Mouse (Mus musculus) neural tube, embryonic 10.5 days (tissue): ENCODE data around the gene Aoah.

ENCODE experiments used
- DNase-seq: peaks from one replicate; pipeline ENCODE4 v3.0.0-alpha.2; 2017; ENCODE audit warnings: low spot score; ENCODE audit errors: extremely low spot score

Gene Aoah

GRCm38 (mm10) chr13:20793901-20794300 lies at the start of gene Aoah:
Gene Aoah (plus strand): TSS chr13:20794113.
- no peak for DNase-seq

GRCm38 (mm10) chr13:20754843-20755242 lies 39.1 kb upstream of the Aoah start:
- no peak for DNase-seq

GRCm38 (mm10) chr13:20783648-20784047 lies 10.3 kb upstream of the Aoah start:
- no peak for DNase-seq

GRCm38 (mm10) chr13:20784060-20784459 lies 9.9 kb upstream of the Aoah start:
- DNase-seq = no peak

- DNase-seq = no peak
Measured at GRCm38 (mm10) chr13:20785960-20786359, 8.0 kb upstream of the Aoah start.

GRCm38 (mm10) chr13:20786825-20787245 lies 7.1 kb upstream of the Aoah start:
- DNase-seq = no peak

GRCm38 (mm10) chr13:20787952-20788351 lies 6.0 kb upstream of the Aoah start:
- DNase-seq = no peak

GRCm38 (mm10) chr13:20796651-20797050 lies 2.7 kb downstream of the Aoah start:
- DNase-seq = no peak

GRCm38 (mm10) chr13:20798536-20798935 lies 4.6 kb downstream of the Aoah start:
- DNase-seq = no peak

- no peak for DNase-seq
Measured at GRCm38 (mm10) chr13:20799772-20800171, 5.9 kb downstream of the Aoah start.

GRCm38 (mm10) chr13:20800569-20800968 lies 6.7 kb downstream of the Aoah start:
- no peak for DNase-seq

- no peak for DNase-seq
Measured at GRCm38 (mm10) chr13:20811782-20812406, 18.0 kb downstream of the Aoah start.

- DNase-seq = no peak
Measured at GRCm38 (mm10) chr13:20816385-20816784, 22.5 kb downstream of the Aoah start.

GRCm38 (mm10) chr13:20820712-20821328 lies 26.9 kb downstream of the Aoah start:
- no peak for DNase-seq

- no peak for DNase-seq
Measured at GRCm38 (mm10) chr13:20828728-20829127, 34.8 kb downstream of the Aoah start.

- no peak for DNase-seq
Measured at GRCm38 (mm10) chr13:20829181-20829900, 35.4 kb downstream of the Aoah start.

GRCm38 (mm10) chr13:20855893-20856292 lies 62.0 kb downstream of the Aoah start:
- no peak for DNase-seq

- DNase-seq = no peak
Measured at GRCm38 (mm10) chr13:20899372-20899771, 105.5 kb downstream of the Aoah start.

- no peak for DNase-seq
Measured at GRCm38 (mm10) chr13:20900396-20900971, 106.6 kb downstream of the Aoah start.

- no peak for DNase-seq
Measured at GRCm38 (mm10) chr13:20900972-20901457, 107.1 kb downstream of the Aoah start.

GRCm38 (mm10) chr13:20901634-20902135 lies 107.8 kb downstream of the Aoah start:
- no peak for DNase-seq

GRCm38 (mm10) chr13:20904118-20904517 lies 110.2 kb downstream of the Aoah start:
- no peak for DNase-seq
